Mouse (Mus musculus): Measurements from ENCODE around the gene Crcp.

DNA sequence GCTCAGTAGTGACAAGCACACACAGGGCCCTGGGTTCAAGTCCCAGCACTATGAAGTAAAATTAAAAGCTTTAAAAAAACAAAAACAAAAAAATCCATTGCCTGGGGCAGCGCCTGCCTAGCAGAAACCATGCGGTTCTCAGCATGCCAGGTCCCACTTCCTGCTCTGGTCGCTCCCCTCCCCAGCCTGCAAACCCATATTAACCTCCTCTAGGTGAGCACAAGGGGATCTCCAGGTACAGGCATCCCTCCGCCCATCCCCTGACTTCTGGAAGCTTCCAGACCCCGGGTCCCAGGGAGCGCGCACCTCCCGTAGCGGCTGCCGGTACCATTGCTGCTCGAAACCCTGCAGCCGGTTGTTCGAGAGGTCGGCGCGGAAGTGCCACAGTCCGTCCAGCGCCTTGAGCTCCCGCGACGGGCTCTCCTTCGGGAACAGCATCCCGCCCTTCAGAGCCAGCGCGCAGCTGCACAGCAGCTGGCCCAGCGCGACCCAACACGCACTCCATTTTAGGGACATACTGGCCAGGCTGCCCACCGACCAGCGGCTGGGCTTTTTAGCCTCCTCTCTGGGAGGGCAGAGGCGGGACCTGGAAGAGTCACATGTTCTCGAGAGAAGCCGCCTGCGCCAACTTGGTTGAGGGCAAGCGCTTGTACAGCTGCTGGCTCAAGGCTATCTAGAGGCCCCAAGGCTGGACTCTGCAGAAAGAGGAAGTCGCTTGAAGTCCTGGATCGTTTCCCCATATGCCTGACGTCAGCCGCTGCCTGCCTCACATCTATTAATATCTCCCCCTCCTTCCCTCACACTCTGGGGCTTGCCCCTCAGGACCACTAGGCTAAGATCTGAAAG, 26.6 kb upstream of the Crcp start, which contains the start of gene Gusb:
- TF ChIP-seq EP300 (IDR thresholded peaks at IDR 0.05; ENCODE audit: low read length): peak; percentile 64; the same call in 1 of the 2 replicates
- no peak for TF ChIP-seq E2F4 (IDR thresholded peaks at IDR 0.05; ENCODE audit: insufficient replicate concordance, low read depth, low read length)
- TF ChIP-seq CTCF (conservative IDR thresholded peaks at IDR 0.05 in 1 of 2, IDR thresholded peaks at IDR 0.05 in 1 of 2; ENCODE audit: low read depth in 2 of 2, low read length in 2 of 2): no peak
- TF ChIP-seq MYC (IDR thresholded peaks at IDR 0.05; ENCODE audit: low read depth, low read length): peak; percentile 93
- TF ChIP-seq TBP (conservative IDR thresholded peaks at IDR 0.05; ENCODE audit: low read depth, low read length): peak; percentile 82
- TF ChIP-seq POLR2A (IDR thresholded peaks at IDR 0.05; ENCODE audit: low read depth, low read length): peak; percentile 90
- TF ChIP-seq ZNF384 (IDR thresholded peaks at IDR 0.05; ENCODE audit: low read depth, low read length): no peak

Data from CH12.LX (cell line).